Mouse (Mus musculus) gastrocnemius, postnatal 36 days (tissue): Measurements from ENCODE around the gene Paqr3. TPM values are rescaled to one million over a fixed set of nuclear protein-coding genes. Genes with fewer than 3 reads are reported as not detected.

Experiments used
- DNase-seq, 2 experiments: peaks; one replicate each; pipeline ENCODE4 v3.0.0; 2022
- intact Hi-C: fragments of 180-260 bp; cut with DNase I; formaldehyde crosslinking; loops from one replicate; pipeline ENCODE4 v1.15.1; 2025
- total RNA-seq, 2 experiments: library from RNA; stranded (reverse); gene quantifications; 2 replicates each; pipeline ENCODE4 v1.2.3; 2021

Gene Paqr3
- total RNA-seq, 2 experiments from 2014 or later: 3.6 to 3.7 TPM

GRCm38 (mm10) chr5:97087746-97088145 lies 23.6 kb downstream of the Paqr3 start:
- no peak for DNase-seq
- intact Hi-C loops: no loop called here

GRCm38 (mm10) chr5:97087030-97087630 lies 24.3 kb downstream of the Paqr3 start:
- intact Hi-C loops: no loop called here
- DNase-seq: no peak

- DNase-seq: no peak
- intact Hi-C loops: no loop called here
Measured at GRCm38 (mm10) chr5:97085071-97085470, 26.3 kb downstream of the Paqr3 start.

GRCm38 (mm10) chr5:97084541-97084940 lies 26.9 kb downstream of the Paqr3 start:
- intact Hi-C loops: no loop called here
- no peak for DNase-seq

- no peak for DNase-seq
- intact Hi-C loops: no loop called here
Measured at GRCm38 (mm10) chr5:97083701-97084100, 27.7 kb downstream of the Paqr3 start.

GRCm38 (mm10) chr5:97081481-97081880 lies 29.9 kb downstream of the Paqr3 start:
- intact Hi-C loops: no loop called here
- DNase-seq: no peak

- DNase-seq: no peak
- intact Hi-C loops: no loop called here
Measured at GRCm38 (mm10) chr5:97078641-97079040, 32.8 kb downstream of the Paqr3 start.

- no peak for DNase-seq
- intact Hi-C loops: no loop called here
Measured at GRCm38 (mm10) chr5:97077676-97078075, 33.7 kb downstream of the Paqr3 start.

- no peak for DNase-seq
- intact Hi-C loops: no loop called here
Measured at GRCm38 (mm10) chr5:97076167-97076566, 35.2 kb downstream of the Paqr3 start.

- intact Hi-C loops: no loop called here
- no peak for DNase-seq
Measured at GRCm38 (mm10) chr5:97075476-97076151, 35.8 kb downstream of the Paqr3 start.

GRCm38 (mm10) chr5:97065746-97066145 lies 45.6 kb downstream of the Paqr3 start:
- intact Hi-C loops: no loop called here
- no peak for DNase-seq

GRCm38 (mm10) chr5:97062041-97062440 lies 49.4 kb downstream of the Paqr3 start:
- intact Hi-C loops: no loop called here
- no peak for DNase-seq

GRCm38 (mm10) chr5:97060864-97061263 lies 50.5 kb downstream of the Paqr3 start:
- intact Hi-C loops: no loop called here
- no peak for DNase-seq

- intact Hi-C loops: loop anchor here (5.0 to 10.0 kb wide), 2 partner anchors 60 to 172 kb away; partner anchors contain the start of gene Bmp2k
- no peak for DNase-seq
Measured at GRCm38 (mm10) chr5:97056791-97057450, 54.5 kb downstream of the Paqr3 start.

- intact Hi-C loops: loop anchor here (5.0 to 10.0 kb wide), 2 partner anchors 59 to 172 kb away; partner anchors contain the start of gene Bmp2k
- DNase-seq: no peak
Measured at GRCm38 (mm10) chr5:97056359-97056758, 55.0 kb downstream of the Paqr3 start.

GRCm38 (mm10) chr5:97055511-97056068 lies 55.8 kb downstream of the Paqr3 start:
- intact Hi-C loops: loop anchor here (2.0 to 10.0 kb wide), 3 partner anchors 58 to 201 kb away; partner anchors contain the start of gene Bmp2k
- DNase-seq: no peak

- no peak for DNase-seq
Measured at GRCm38 (mm10) chr5:97054801-97055200, 56.6 kb downstream of the Paqr3 start.

GRCm38 (mm10) chr5:97054166-97054565 lies 57.2 kb downstream of the Paqr3 start:
- no peak for DNase-seq
- intact Hi-C loops: loop anchor here (2.0 to 10.0 kb wide), 2 partner anchors 169 to 199 kb away; no protein-coding TSS in a partner anchor

More at GRCm38 (mm10) chr5:97054801-97055200, 56.6 kb downstream of the Paqr3 start:
- intact Hi-C loops: loop anchor here (2.0 to 10.0 kb wide), 3 partner anchors 58 to 200 kb away; partner anchors contain the start of gene Bmp2k

GRCm38 (mm10) chr5:97048905-97049304 lies 62.5 kb downstream of the Paqr3 start:
- intact Hi-C loops: no loop called here
- no peak for DNase-seq

- intact Hi-C loops: no loop called here
- DNase-seq: no peak
Measured at GRCm38 (mm10) chr5:97046680-97047079, 64.7 kb downstream of the Paqr3 start.

GRCm38 (mm10) chr5:97045260-97045659 lies 66.1 kb downstream of the Paqr3 start:
- intact Hi-C loops: no loop called here

More at GRCm38 (mm10) chr5:97045260-97045659, 66.1 kb downstream of the Paqr3 start:
- no peak for DNase-seq
